Mouse (Mus musculus) CD4-positive naive resting alpha-beta T cell, adult 57 days (primary cell): ENCODE data around the gene Serpinb9b. TPM values are rescaled to one million over a fixed set of nuclear protein-coding genes. Genes with fewer than 3 reads are reported as not detected.

Source experiments
- total RNA-seq: library from RNA; stranded (reverse); gene quantifications from one replicate; pipeline ENCODE4 v1.2.4, GENCODE M21; 2023

Serpinb9b gene
- not detected for total RNA-seq

GRCm38 (mm10) chr13:33027244-33027643 is at the start of gene Serpinb9b:
Gene Serpinb9b (plus strand): TSS chr13:33027416.

GRCm38 (mm10) chr13:33002950-33003349 is 24.3 kb upstream of the Serpinb9b start, which contains the start of gene Serpinb9:
Gene Serpinb9 (plus strand): TSS chr13:33003250.

GRCm38 (mm10) chr13:33078056-33078705 is 51.0 kb downstream of the Serpinb9b start, which contains the start of gene Serpinb1b:
Gene Serpinb1b (plus strand): TSS chr13:33078575.

Other genes with a start within 250 kb of the Serpinb9b start
- not detected for gene Mylk4, start 243.5 kb upstream of the Serpinb9b start, total RNA-seq
- gene Wrnip1, start 225.4 kb upstream of the Serpinb9b start, total RNA-seq: 44.3 TPM
- gene D930007J09Rik, start 224.6 kb upstream of the Serpinb9b start, total RNA-seq: not detected
- gene Serpinb1a, start 176.2 kb upstream of the Serpinb9b start, total RNA-seq: 8.4 TPM
- gene Serpinb1c, start 129.2 kb upstream of the Serpinb9b start, total RNA-seq: not detected
- 10.3 TPM for gene Serpinb6b, start 62.2 kb upstream of the Serpinb9b start, total RNA-seq
- 5.6 TPM for gene Serpinb9, start 24.2 kb upstream of the Serpinb9b start, total RNA-seq
- not detected for gene Serpinb1b, start 51.2 kb downstream of the Serpinb9b start, total RNA-seq
- not detected for gene Serpinb9c, start 132.3 kb downstream of the Serpinb9b start, total RNA-seq
- not detected for gene Serpinb9d, start 165.5 kb downstream of the Serpinb9b start, total RNA-seq
- gene Serpinb9e, start 222.2 kb downstream of the Serpinb9b start, total RNA-seq: not detected